Mouse (Mus musculus) bone marrow macrophage, adult 2 months (primary cell): Measurements from ENCODE around the gene Depdc5.

Experiments used
- CTCF ChIP-seq: IDR thresholded peaks from 2 replicates; pipeline ENCODE4 v1.5.1; 2012; ENCODE audit warnings: low read depth, mild to moderate bottlenecking, low read length, moderate library complexity
- POLR2A ChIP-seq: IDR thresholded peaks from 2 replicates; pipeline ENCODE4 v1.6.1; 2012; ENCODE audit warnings: mild to moderate bottlenecking, low read depth, low read length, borderline replicate concordance

DNA sequence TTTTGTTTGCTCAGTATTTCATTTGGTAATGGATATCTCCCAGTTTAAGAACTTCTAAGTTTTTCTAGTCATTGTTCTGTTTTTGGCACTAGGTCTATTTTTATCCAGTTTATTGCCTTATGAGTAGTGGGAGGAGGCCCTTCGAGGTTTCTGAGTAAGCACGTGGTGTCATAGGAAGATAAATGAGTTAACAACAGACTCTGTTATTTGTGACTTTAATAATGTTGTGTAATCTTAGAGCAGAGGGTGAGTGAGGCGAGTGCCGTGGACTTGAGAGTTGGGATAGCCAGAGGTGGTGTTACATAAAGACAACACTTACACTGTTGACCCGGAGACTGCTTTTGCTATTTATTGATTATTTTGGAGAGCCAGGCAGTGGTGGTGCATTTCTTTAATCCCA lies 161.0 kb downstream of the Depdc5 start:
- TF ChIP-seq CTCF: no peak
- no peak for TF ChIP-seq POLR2A
